Mouse (Mus musculus) testis, adult 2 months (tissue): ENCODE data around the gene Pla2g3.

Source experiments
- CTCF ChIP-seq: fragments of 200-500 bp; IDR thresholded peaks from 2 replicates; pipeline ENCODE4 v1.5.1; 2012; ENCODE audit warnings: low read depth, mild to moderate bottlenecking, inconsistent platforms, low read length, moderate library complexity; ENCODE audit not compliant: control insufficient read depth, insufficient read depth, insufficient replicate concordance
- POLR2A ChIP-seq: fragments of 200-500 bp; IDR thresholded peaks from 2 replicates; pipeline ENCODE4 v1.6.1; 2012; ENCODE audit warnings: low read depth, mild to moderate bottlenecking, inconsistent platforms, low read length, moderate library complexity; ENCODE audit not compliant: control insufficient read depth

GRCm38 (mm10) chr11:3515216-3515615 is 27.1 kb downstream of the Pla2g3 start:
- TF ChIP-seq CTCF (no peak), POLR2A (no peak)
